Mouse (Mus musculus) heart, adult 2 months (tissue): ENCODE data around the gene Sppl3.

Experiments
- CTCF ChIP-seq: fragments of 200-600 bp; IDR thresholded peaks from 2 replicates; pipeline ENCODE4 v1.8.1; 2022; ENCODE audit warnings: antibody characterized with exemption, mild to moderate bottlenecking, moderate library complexity
- EP300 ChIP-seq: fragments of 200-500 bp; IDR thresholded peaks from 2 replicates; pipeline ENCODE4 v1.6.1; 2011; ENCODE audit warnings: low read depth, low read length, control low read depth; ENCODE audit not compliant: insufficient read depth
- POLR2A ChIP-seq: fragments of 200-500 bp; IDR thresholded peaks from 2 replicates; pipeline ENCODE4 v1.6.1; 2011; ENCODE audit warnings: mild to moderate bottlenecking, low read depth, low read length, control low read depth; ENCODE audit not compliant: insufficient read depth

GRCm38 (mm10) chr5:115113244-115113643 is 102.3 kb downstream of the Sppl3 start:
- TF ChIP-seq EP300 (no peak), POLR2A (no peak), CTCF (no peak)
